Mouse (Mus musculus) MEL (cell line): ENCODE results near the gene Tatdn3. TPM values are rescaled to one million over a fixed set of nuclear protein-coding genes. Genes with fewer than 3 reads are reported as not detected.

ENCODE experiments used
- DNase-seq: peaks from one replicate; pipeline ENCODE4 v3.0.0; 2011; ENCODE audit warnings: low read depth, low spot score
- H3K27ac ChIP-seq: 2 replicates; pipeline ENCODE4 v1.5.1; 2012; ENCODE audit warnings: low read depth, mild to moderate bottlenecking, control low read depth, low read length, moderate library complexity; ENCODE audit not compliant: control insufficient read depth
- H3K27me3 ChIP-seq, 2 experiments: fragments of 150-350 bp in 1 of 2; sonication (generic) in 1 of 2; 2 replicates each; pipeline ENCODE4 v1.6.1; 2012; ENCODE audit warnings: low read length in 2 of 2, mild to moderate bottlenecking in 2 of 2, improper control_type of control experiment in 1 of 2, moderate library complexity in 1 of 2; ENCODE audit not compliant: insufficient read depth in 2 of 2, control insufficient read depth in 1 of 2
- H3K36me3 ChIP-seq, 2 experiments: 2 replicates each; pipeline ENCODE4 v1.6.1; 2012 to 2014; ENCODE audit warnings: low read length in 2 of 2, improper control_type of control experiment in 1 of 2, inconsistent platforms in 1 of 2, mild to moderate bottlenecking in 1 of 2; ENCODE audit not compliant: insufficient read depth in 2 of 2, control insufficient read depth in 1 of 2
- H3K4me1 ChIP-seq, 2 experiments: fragments of 150-350 bp in 1 of 2; sonication (generic) in 1 of 2; 2 replicates each; pipeline ENCODE4 v1.6.1; 2012; ENCODE audit warnings: low read length in 2 of 2, improper control_type of control experiment in 1 of 2, mild to moderate bottlenecking in 1 of 2; ENCODE audit not compliant: insufficient read depth in 2 of 2, control insufficient read depth in 1 of 2
- H3K4me3 ChIP-seq, 2 experiments: fragments of 150-350 bp in 1 of 2; sonication (generic) in 1 of 2; 2 replicates each; pipeline ENCODE4 v1.5.1; 2012; ENCODE audit warnings: low read depth in 2 of 2, low read length in 2 of 2, mild to moderate bottlenecking in 2 of 2, moderate library complexity in 2 of 2, control low read depth in 1 of 2, improper control_type of control experiment in 1 of 2; ENCODE audit not compliant: control insufficient read depth in 1 of 2, insufficient read depth in 1 of 2
- H3K79me2 ChIP-seq: 2 replicates; pipeline ENCODE4 v1.6.1; 2012; ENCODE audit warnings: mild to moderate bottlenecking, low read length, moderate library complexity; ENCODE audit not compliant: control insufficient read depth, poor library complexity, insufficient read depth
- H3K9ac ChIP-seq: 2 replicates; pipeline ENCODE4 v1.6.1; 2012; ENCODE audit warnings: low read depth, mild to moderate bottlenecking, control low read depth, low read length, moderate library complexity; ENCODE audit not compliant: control insufficient read depth, poor library complexity, severe bottlenecking
- H3K9me3 ChIP-seq: fragments of 150-350 bp; sonication (generic); replicated peaks from 2 replicates; pipeline ENCODE4 v1.6.1; 2012; ENCODE audit warnings: mild to moderate bottlenecking, low read length, improper control_type of control experiment, moderate library complexity; ENCODE audit not compliant: insufficient read depth
- BHLHE40 ChIP-seq: IDR thresholded peaks from 2 replicates; pipeline ENCODE4 v1.6.1; 2012; ENCODE audit warnings: low read depth, mild to moderate bottlenecking, inconsistent platforms, low read length, improper control_type of control experiment, borderline replicate concordance
- CHD1 ChIP-seq: IDR thresholded peaks from 2 replicates; pipeline ENCODE4 v1.6.1; 2012; ENCODE audit warnings: low read depth, mild to moderate bottlenecking, inconsistent platforms, low read length, improper control_type of control experiment
- CHD2 ChIP-seq: IDR thresholded peaks from 2 replicates; pipeline ENCODE4 v1.6.1; 2011; ENCODE audit warnings: low read length, improper control_type of control experiment
- CTCF ChIP-seq, 3 experiments: IDR thresholded peaks in 2 of 3; conservative IDR thresholded peaks in 1 of 3; 2 replicates each; pipeline ENCODE4 v1.5.1; 2011 to 2012; ENCODE audit warnings: low read length in 3 of 3, low read depth in 2 of 3, mild to moderate bottlenecking in 2 of 3, improper control_type of control experiment in 1 of 3, inconsistent platforms in 1 of 3, mixed read lengths in 1 of 3, moderate library complexity in 1 of 3; ENCODE audit not compliant: control insufficient read depth in 1 of 3, insufficient read depth in 1 of 3, poor library complexity in 1 of 3, severe bottlenecking in 1 of 3
- E2F4 ChIP-seq: IDR thresholded peaks from 2 replicates; pipeline ENCODE4 v1.6.1; 2011; ENCODE audit warnings: low read depth, low read length, improper control_type of control experiment, borderline replicate concordance
- ELF1 ChIP-seq: IDR thresholded peaks from 2 replicates; pipeline ENCODE4 v1.6.1; 2014; ENCODE audit warnings: low read depth, mild to moderate bottlenecking, inconsistent platforms, low read length, improper control_type of control experiment, moderate library complexity
- EP300 ChIP-seq, 2 experiments: IDR thresholded peaks; 2 replicates each; pipeline ENCODE4 v1.6.1; 2011; ENCODE audit warnings: improper control_type of control experiment in 2 of 2, low read length in 2 of 2, low read depth in 1 of 2, mild to moderate bottlenecking in 1 of 2
- ETS1 ChIP-seq: IDR thresholded peaks from 2 replicates; pipeline ENCODE4 v1.6.1; 2012; ENCODE audit warnings: low read depth, mild to moderate bottlenecking, inconsistent platforms, low read length, improper control_type of control experiment, moderate library complexity
- GABPA ChIP-seq: IDR thresholded peaks from 2 replicates; pipeline ENCODE4 v1.6.1; 2012; ENCODE audit warnings: low read depth, mild to moderate bottlenecking, inconsistent platforms, low read length, improper control_type of control experiment, moderate library complexity
- HCFC1 ChIP-seq: IDR thresholded peaks from 2 replicates; pipeline ENCODE4 v1.6.1; 2012; ENCODE audit warnings: low read depth, mild to moderate bottlenecking, inconsistent platforms, low read length, improper control_type of control experiment, moderate library complexity
- KAT2A ChIP-seq: conservative IDR thresholded peaks from 2 replicates; pipeline ENCODE4 v1.6.1; 2012; ENCODE audit warnings: low read depth, low read length, improper control_type of control experiment, inconsistent platforms
- MAZ ChIP-seq: IDR thresholded peaks from 2 replicates; pipeline ENCODE4 v1.6.1; 2012; ENCODE audit warnings: low read depth, mild to moderate bottlenecking, inconsistent platforms, low read length, improper control_type of control experiment
- MEF2A ChIP-seq: IDR thresholded peaks from 2 replicates; pipeline ENCODE4 v1.6.1; 2014; ENCODE audit warnings: low read depth, mild to moderate bottlenecking, inconsistent platforms, low read length, improper control_type of control experiment; ENCODE audit not compliant: poor library complexity, insufficient replicate concordance, severe bottlenecking; ENCODE audit errors: extremely low read depth
- MYC ChIP-seq: IDR thresholded peaks from 2 replicates; pipeline ENCODE4 v1.6.1; 2011; ENCODE audit warnings: low read depth, mild to moderate bottlenecking, low read length, improper control_type of control experiment, moderate library complexity
- NRF1 ChIP-seq: IDR thresholded peaks from 2 replicates; pipeline ENCODE4 v1.6.1; 2014; ENCODE audit warnings: low read depth, mild to moderate bottlenecking, inconsistent platforms, low read length, improper control_type of control experiment, moderate library complexity; ENCODE audit not compliant: poor library complexity, insufficient read depth, severe bottlenecking
- POLR2AphosphoS2 ChIP-seq: IDR thresholded peaks from 2 replicates; pipeline ENCODE4 v1.6.1; 2011; ENCODE audit warnings: low read length, improper control_type of control experiment
- RAD21 ChIP-seq: IDR thresholded peaks from 2 replicates; pipeline ENCODE4 v1.6.1; 2011; ENCODE audit warnings: mild to moderate bottlenecking, low read depth, low read length, improper control_type of control experiment
- SIN3A ChIP-seq: IDR thresholded peaks from 2 replicates; pipeline ENCODE4 v1.6.1; 2012; ENCODE audit warnings: low read length, improper control_type of control experiment, inconsistent platforms
- SMC3 ChIP-seq: IDR thresholded peaks from 2 replicates; pipeline ENCODE4 v1.6.1; 2011; ENCODE audit warnings: low read depth, low read length, improper control_type of control experiment
- TBP ChIP-seq: IDR thresholded peaks from 2 replicates; pipeline ENCODE4 v1.8.0; 2011; ENCODE audit warnings: low read depth, low read length, improper control_type of control experiment
- UBTF ChIP-seq: IDR thresholded peaks from 2 replicates; pipeline ENCODE4 v1.6.1; 2012; ENCODE audit warnings: low read depth, mild to moderate bottlenecking, inconsistent platforms, low read length, improper control_type of control experiment, moderate library complexity, borderline replicate concordance; ENCODE audit not compliant: insufficient read depth
- ZKSCAN1 ChIP-seq: IDR thresholded peaks from 2 replicates; pipeline ENCODE4 v1.6.1; 2012; ENCODE audit warnings: low read depth, mild to moderate bottlenecking, inconsistent platforms, low read length, improper control_type of control experiment, moderate library complexity
- polyA plus RNA-seq, 2 experiments: library from polyadenylated mRNA; stranded (reverse) in 1 of 2; unstranded in 1 of 2; fragments of >175 nt in 1 of 2; fragments of >200 nt in 1 of 2; gene quantifications; 2 replicates each; pipeline versions ENCODE4 v1.2.1 to v1.2.4; 2012; ENCODE audit warnings: low replicate concordance in 2 of 2, low read depth in 1 of 2; ENCODE audit not compliant: insufficient read length in 2 of 2, insufficient read depth in 1 of 2, missing spikeins in 1 of 2
- total RNA-seq: library from RNA; depleted of rRNA; stranded (reverse); fragments of 300-350 nt; gene quantifications from 2 replicates; pipeline ENCODE4 v1.2.3, GENCODE M21; 2012

Tatdn3 gene
- total and polyA plus RNA-seq, 3 experiments = 14.5 to 19.0 TPM; not detected in 1

DNA sequence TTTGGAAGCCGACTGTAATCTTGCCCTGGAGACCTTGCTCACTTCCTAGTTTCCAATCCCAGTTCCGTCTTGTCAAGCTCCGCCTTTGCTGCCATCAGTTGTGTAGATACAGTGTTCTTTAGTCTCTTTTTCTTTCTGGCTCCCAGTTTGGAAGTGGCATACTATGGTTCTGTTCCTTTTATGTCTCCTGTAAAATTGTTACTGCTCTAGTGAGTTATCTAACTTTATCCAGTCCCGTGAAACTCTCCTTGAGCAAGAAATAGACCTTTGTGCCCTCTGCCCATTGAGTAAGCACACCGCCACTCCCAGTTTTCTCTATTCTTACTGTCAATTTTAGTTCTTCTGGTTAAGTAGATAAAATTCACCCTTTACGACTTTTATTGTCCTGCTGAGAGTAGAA, 8.9 kb upstream of the Tatdn3 start:
- Histone ChIP-seq H3K9ac (no peak overlapping the region), H3K4me3 (no peak overlapping the region)
- DNase-seq = no peak
- TF ChIP-seq GABPA (no peak), SMC3 (no peak), TBP (no peak), ELF1 (no peak), EP300 (IDR thresholded peaks at IDR 0.05; ENCODE audit: low read depth in 1 of 2, low read length in 2 of 2) (no peak), MAZ (no peak), KAT2A (no peak), ZKSCAN1 (no peak), SIN3A (no peak)
- TF ChIP-seq, all 39 proteins: peak for 0
- no peaks in the 10 kb centered on the region; the same call in 1 of the 2 replicates for H3K79me2 ChIP-seq
- peaks cover 4 to 31% of the 10 kb centered on the region in 2 experiments; a peak in 3 of 4 replicates for H3K36me3 ChIP-seq
- no peaks in the 10 kb centered on the region for H3K9me3 ChIP-seq
- H3K4me1 ChIP-seq = peaks cover 4 to 5% of the 10 kb centered on the region in 2 experiments; a peak in 2 of 4 replicates
- H3K27ac ChIP-seq = no peak overlapping the region
- no peaks in the 10 kb centered on the region for H3K27me3 ChIP-seq

DNA sequence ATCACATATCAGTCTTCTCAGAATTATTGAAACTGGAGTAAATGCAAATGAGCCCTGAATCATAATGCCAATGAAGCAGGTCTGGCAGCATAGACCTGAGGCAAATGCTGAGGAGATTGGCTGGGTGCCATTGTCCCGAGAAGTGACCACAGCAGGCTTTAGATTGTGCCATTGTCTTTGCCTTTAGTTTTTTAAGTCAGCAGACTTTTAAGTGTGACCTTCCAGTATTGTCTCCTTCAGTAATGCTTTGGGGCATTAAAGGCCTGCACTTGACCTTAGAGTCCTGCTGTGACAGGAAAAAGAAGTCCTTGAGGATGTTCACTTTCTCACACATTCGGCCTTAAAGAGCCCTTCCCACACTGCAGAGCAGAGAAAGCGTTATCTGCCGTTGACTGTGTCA, 7.5 kb upstream of the Tatdn3 start:
- TF ChIP-seq RAD21 = no peak
- no peak for TF ChIP-seq E2F4
- no peak for TF ChIP-seq KAT2A
- TF ChIP-seq UBTF = no peak
- TF ChIP-seq SMC3 = no peak
- TF ChIP-seq CTCF (IDR thresholded peaks at IDR 0.05 in 2 of 3, conservative IDR thresholded peaks at IDR 0.05 in 1 of 3; ENCODE audit: control insufficient read depth in 1 of 3, insufficient read depth in 1 of 3, low read depth in 2 of 3, low read length in 3 of 3, poor library complexity in 1 of 3, severe bottlenecking in 1 of 3) = no peak
- TF ChIP-seq ZKSCAN1 = no peak
- no peak for TF ChIP-seq BHLHE40
- no peak for TF ChIP-seq HCFC1
- TF ChIP-seq EP300 (IDR thresholded peaks at IDR 0.05; ENCODE audit: low read depth in 1 of 2, low read length in 2 of 2) = no peak
- no peak for TF ChIP-seq POLR2AphosphoS2
- TF ChIP-seq ELF1 = no peak
- no peak for TF ChIP-seq MYC
- TF ChIP-seq CHD1 = no peak
- no peak for TF ChIP-seq ETS1
- no peak for TF ChIP-seq MEF2A
- TF ChIP-seq NRF1 = no peak
- no peak for TF ChIP-seq CHD2
- H3K9me3 ChIP-seq = no peaks in the 10 kb centered on the region
- H3K79me2 ChIP-seq = no peaks in the 10 kb centered on the region; the same call in 1 of the 2 replicates
- H3K27me3 ChIP-seq = no peaks in the 10 kb centered on the region
- H3K4me1 ChIP-seq = peaks cover 4 to 5% of the 10 kb centered on the region in 2 experiments; a peak in 2 of 4 replicates
- no peak for DNase-seq
- no peak overlapping the region for H3K9ac ChIP-seq
- no peak overlapping the region for H3K27ac ChIP-seq
- no peak overlapping the region for H3K4me3 ChIP-seq
- H3K36me3 ChIP-seq = peaks cover 4 to 23% of the 10 kb centered on the region in 2 experiments; a peak in 3 of 4 replicates
